Mouse (Mus musculus) cerebellum, adult 2 months (tissue): ENCODE data around the gene Carmil1. TPM values are rescaled to one million over a fixed set of nuclear protein-coding genes. Genes with fewer than 3 reads are reported as not detected.

Experiments
- DNase-seq, 2 experiments: peaks; one replicate each; pipeline ENCODE4 v3.0.0; 2021
- H3K27ac ChIP-seq: fragments of 200-500 bp; 2 replicates; pipeline ENCODE4 v1.5.1; 2012; ENCODE audit warnings: low read length, control low read depth, inconsistent platforms; ENCODE audit not compliant: insufficient read depth
- H3K27me3 ChIP-seq: fragments of 200-500 bp; 2 replicates; pipeline ENCODE4 v1.6.1; 2012; ENCODE audit warnings: inconsistent platforms, mild to moderate bottlenecking, low read length, moderate library complexity; ENCODE audit not compliant: control insufficient read depth, insufficient read depth
- H3K4me1 ChIP-seq: fragments of 200-500 bp; 2 replicates; pipeline ENCODE4 v1.6.1; 2011; ENCODE audit warnings: low read length; ENCODE audit not compliant: control insufficient read depth, insufficient read depth
- H3K4me3 ChIP-seq: fragments of 200-500 bp; replicated peaks from 2 replicates; pipeline ENCODE3; 2011; ENCODE audit warnings: mild to moderate bottlenecking, low read depth, low read length, control low read depth; ENCODE audit not compliant: insufficient read depth
- CTCF ChIP-seq: fragments of 200-500 bp; IDR thresholded peaks from 2 replicates; pipeline ENCODE4 v1.5.1; 2011; ENCODE audit warnings: low read depth, mild to moderate bottlenecking, control low read depth, low read length, moderate library complexity, borderline replicate concordance; ENCODE audit not compliant: insufficient read depth
- POLR2A ChIP-seq: fragments of 200-500 bp; IDR thresholded peaks from 2 replicates; pipeline ENCODE4 v1.6.1; 2011; ENCODE audit warnings: low read length, control low read depth, borderline replicate concordance; ENCODE audit not compliant: insufficient read depth
- WGBS: fragments of 180-500 bp; shearing (Covaris S2); methylation state at CpG from one replicate; pipeline ENCODE4 v1.1.7; 2018; 5-methylcytosine and 5-hydroxymethylcytosine counted together
- polyA plus RNA-seq: library from polyadenylated mRNA; depleted of rRNA; stranded (reverse); fragments of >200 nt; gene quantifications from 2 replicates; pipeline ENCODE4 v1.2.3, GENCODE M21; 2012; rRNA removed

The Carmil1 gene
- polyA plus RNA-seq, result 23.7 and 24.8 TPM in 2 replicates

GRCm38 (mm10) chr13:24280439-24281431 lies at the start of gene Carmil1:
Carmil1 (minus strand) TSS chr13:24280795.
- Histone ChIP-seq H3K27me3 (no peaks in the 10 kb centered on the region), H3K4me3 (peak within 1 kb of the TSS; percentile 93), H3K27ac (peak within 1 kb of the TSS; percentile 99), H3K4me1 (peaks cover 5% of the 10 kb centered on the region; the same call in 1 of the 2 replicates)
- WGBS, result under 1% methylated on average over 94 of the region's 96 CpGs
- TF ChIP-seq CTCF (peak; percentile 60), POLR2A (peak; percentile 47; the same call in 1 of the 2 replicates)
- peak; percentile 88 to 91 for DNase-seq

- no peaks in the 10 kb centered on the region for H3K27me3 ChIP-seq
- no peaks in the 10 kb centered on the region for H3K4me1 ChIP-seq
- DNase-seq, result no peak
- H3K27ac ChIP-seq, result no peak overlapping the region
- no peak overlapping the region for H3K4me3 ChIP-seq
- TF ChIP-seq POLR2A (no peak), CTCF (no peak)
- 74% methylated on average over 4 of the region's 4 CpGs for WGBS
Measured at GRCm38 (mm10) chr13:24330128-24330527, 49.5 kb upstream of the Carmil1 start.

- no peak overlapping the region for H3K27ac ChIP-seq
- H3K4me3 ChIP-seq, result no peak overlapping the region
- DNase-seq, result no peak
- 68% methylated on average over 9 of the region's 9 CpGs for WGBS
- TF ChIP-seq POLR2A (no peak), CTCF (no peak)
- no peaks in the 10 kb centered on the region for H3K4me1 ChIP-seq
- no peaks in the 10 kb centered on the region for H3K27me3 ChIP-seq
Measured at GRCm38 (mm10) chr13:24328036-24328817, 47.6 kb upstream of the Carmil1 start.

GRCm38 (mm10) chr13:24327201-24327600 lies 46.6 kb upstream of the Carmil1 start, which contains the start of gene Cmah:
Cmah (plus strand) TSS chr13:24327404.
- Histone ChIP-seq H3K27ac (no peak within 1 kb of the TSS), H3K4me1 (no peaks in the 10 kb centered on the region), H3K4me3 (no peak within 1 kb of the TSS), H3K27me3 (no peaks in the 10 kb centered on the region; the same call in 1 of the 2 replicates)
- DNase-seq, result no peak
- TF ChIP-seq POLR2A, result no peak
- TF ChIP-seq CTCF, result no peak
- 63% methylated on average over 5 of the region's 5 CpGs for WGBS

DNA sequence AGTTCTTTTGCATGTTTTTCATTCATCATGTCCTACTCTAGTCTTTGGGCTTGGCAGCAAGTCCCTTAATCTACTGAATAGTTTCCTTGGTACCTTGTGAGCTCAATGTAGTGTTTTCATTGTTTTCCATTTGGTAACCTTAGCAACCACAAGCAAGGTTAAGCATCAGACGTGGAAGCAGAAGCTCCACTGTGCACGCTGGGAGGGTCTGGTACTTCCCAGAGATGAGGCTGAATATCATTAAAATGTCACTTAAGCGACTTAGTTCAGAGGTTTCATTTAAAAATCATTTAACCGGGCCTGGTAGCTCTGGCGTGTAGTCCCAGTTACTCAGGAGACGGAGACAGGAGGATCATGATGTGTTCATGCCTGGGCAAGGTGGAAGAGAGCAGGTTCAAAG lies 40.7 kb upstream of the Carmil1 start:
- no peak for DNase-seq
- Histone ChIP-seq H3K4me1 (no peaks in the 10 kb centered on the region), H3K27me3 (no peaks in the 10 kb centered on the region; the same call in 1 of the 2 replicates), H3K4me3 (no peak overlapping the region), H3K27ac (no peak overlapping the region)
- TF ChIP-seq POLR2A, result no peak
- no peak for TF ChIP-seq CTCF
- WGBS, result 60% methylated on average over 6 of the region's 6 CpGs

- WGBS, result 24% methylated on average over 4 of the region's 4 CpGs
- no peak overlapping the region for H3K27ac ChIP-seq
- no peak for DNase-seq
- no peak overlapping the region for H3K4me3 ChIP-seq
- peaks cover 5% of the 10 kb centered on the region; the same call in 1 of the 2 replicates for H3K4me1 ChIP-seq
- no peaks in the 10 kb centered on the region; the same call in 1 of the 2 replicates for H3K27me3 ChIP-seq
- TF ChIP-seq POLR2A, result no peak
- TF ChIP-seq CTCF, result peak; percentile 31; the same call in 1 of the 2 replicates
Measured at GRCm38 (mm10) chr13:24318618-24319017, 38.0 kb upstream of the Carmil1 start.

DNA sequence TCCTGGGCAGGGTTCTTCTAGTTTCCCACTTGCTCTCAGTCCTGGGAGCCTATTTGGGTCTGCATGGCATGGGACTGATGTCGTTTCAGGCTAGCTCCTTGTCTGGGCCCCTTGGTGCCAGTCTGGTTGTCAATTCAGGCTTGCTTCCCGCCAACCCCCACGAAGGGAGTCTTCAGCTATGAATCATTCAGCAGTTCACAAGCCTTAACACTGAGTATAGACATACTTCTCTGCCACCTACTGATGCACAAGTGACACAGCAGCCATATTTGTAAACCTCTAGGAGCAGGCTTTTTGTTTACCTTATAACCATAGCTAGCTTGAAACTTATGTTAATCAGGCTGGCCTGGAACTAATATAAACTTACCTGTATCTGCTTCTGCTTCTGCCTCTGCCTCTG lies 36.0 kb upstream of the Carmil1 start:
- Histone ChIP-seq H3K4me1 (peaks cover 5% of the 10 kb centered on the region; the same call in 1 of the 2 replicates), H3K27ac (no peak overlapping the region), H3K4me3 (no peak overlapping the region), H3K27me3 (no peaks in the 10 kb centered on the region)
- 44% methylated on average over 3 of the region's 3 CpGs for WGBS
- TF ChIP-seq CTCF (no peak), POLR2A (no peak)
- DNase-seq, result no peak
